Mouse (Mus musculus): ENCODE measurements at regions not wholly inside any gene's neighbourhood (a gene's known extent, or its start where the extent isn't known, plus 50 kb on each side); places are given as distances from the start of the nearest gene placed in this dataset.

DNA sequence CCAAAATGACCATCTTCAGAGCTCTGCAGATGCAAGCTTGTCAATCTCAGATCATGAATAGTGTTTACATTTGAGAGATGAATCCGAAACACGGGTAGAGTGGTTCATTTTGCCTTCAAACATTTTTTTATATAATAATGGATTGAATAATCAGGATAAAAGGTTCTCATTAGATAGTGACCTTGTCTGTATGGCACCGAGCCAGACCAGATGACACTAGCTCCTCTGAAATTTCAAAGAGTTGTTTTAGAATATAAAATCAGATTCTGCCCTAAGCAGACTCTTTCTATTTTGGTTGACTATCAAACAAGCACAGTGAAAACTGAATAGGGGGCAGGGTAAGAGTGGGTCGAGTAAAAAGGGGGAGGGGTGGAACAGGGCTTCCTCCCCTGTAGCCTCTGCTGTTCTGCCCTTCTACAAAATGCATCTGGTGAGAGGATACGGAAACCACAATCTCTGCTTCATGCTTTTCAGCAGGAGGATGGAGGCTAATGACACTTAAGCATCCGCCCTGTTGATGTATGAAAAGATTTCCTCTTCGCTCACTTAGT is 159.9 kb upstream of the Prkd1 start:
- Histone ChIP-seq H3K36me3 (ENCODE audit: control insufficient read depth, insufficient read depth, low read length) (no peaks in the 10 kb centered on the region), H3K27me3 (ENCODE audit: control insufficient read depth, insufficient read depth, low read length) (no peaks in the 10 kb centered on the region), H3K4me1 (ENCODE audit: control insufficient read depth, insufficient read depth, low read length) (no peaks in the 10 kb centered on the region), H3K27ac (ENCODE audit: low read depth, low read length) (no peak overlapping the region), H3K9ac (ENCODE audit: low read depth, low read length) (no peak overlapping the region), H3K4me3 (ENCODE audit: low read length) (no peak overlapping the region), H3K4me2 (replicated peaks; ENCODE audit: low read depth, low read length) (no peak overlapping the region), H3K9me3 (ENCODE audit: control insufficient read depth, low read length) (no peaks in the 10 kb centered on the region)
- 83% methylated on average over 7 of the region's 7 CpGs for WGBS
- ATAC-seq (ENCODE audit: low FRiP score, low TSS enrichment), result no peak

GRCm38 (mm10) chr12:50804391-50804790 is 155.5 kb upstream of the Prkd1 start:
- Histone ChIP-seq H3K4me1 (ENCODE audit: control insufficient read depth, insufficient read depth, low read length) (no peaks in the 10 kb centered on the region), H3K4me3 (ENCODE audit: low read length) (no peak overlapping the region), H3K27me3 (ENCODE audit: control insufficient read depth, insufficient read depth, low read length) (no peaks in the 10 kb centered on the region), H3K9me3 (ENCODE audit: control insufficient read depth, low read length) (no peaks in the 10 kb centered on the region), H3K4me2 (replicated peaks; ENCODE audit: low read depth, low read length) (no peak overlapping the region), H3K9ac (ENCODE audit: low read depth, low read length) (no peak overlapping the region), H3K36me3 (ENCODE audit: control insufficient read depth, insufficient read depth, low read length) (no peaks in the 10 kb centered on the region), H3K27ac (ENCODE audit: low read depth, low read length) (no peak overlapping the region)
- 69% methylated on average over 3 of the region's 3 CpGs for WGBS
- no peak for ATAC-seq (ENCODE audit: low FRiP score, low TSS enrichment)

- no peak overlapping the region for H3K4me2 ChIP-seq (replicated peaks; ENCODE audit: low read depth, low read length)
- H3K4me1 ChIP-seq (ENCODE audit: control insufficient read depth, insufficient read depth, low read length), result no peaks in the 10 kb centered on the region
- H3K9ac ChIP-seq (ENCODE audit: low read depth, low read length), result no peak overlapping the region
- H3K9me3 ChIP-seq (ENCODE audit: control insufficient read depth, low read length), result no peaks in the 10 kb centered on the region
- no peaks in the 10 kb centered on the region for H3K27me3 ChIP-seq (ENCODE audit: control insufficient read depth, insufficient read depth, low read length)
- 76% methylated on average over 8 of the region's 8 CpGs for WGBS
- no peak overlapping the region for H3K4me3 ChIP-seq (ENCODE audit: low read length)
- no peak overlapping the region for H3K27ac ChIP-seq (ENCODE audit: low read depth, low read length)
- ATAC-seq (ENCODE audit: low FRiP score, low TSS enrichment), result no peak
- no peaks in the 10 kb centered on the region for H3K36me3 ChIP-seq (ENCODE audit: control insufficient read depth, insufficient read depth, low read length)
Observed at GRCm38 (mm10) chr12:50765156-50765940, 116.5 kb upstream of the Prkd1 start.

DNA sequence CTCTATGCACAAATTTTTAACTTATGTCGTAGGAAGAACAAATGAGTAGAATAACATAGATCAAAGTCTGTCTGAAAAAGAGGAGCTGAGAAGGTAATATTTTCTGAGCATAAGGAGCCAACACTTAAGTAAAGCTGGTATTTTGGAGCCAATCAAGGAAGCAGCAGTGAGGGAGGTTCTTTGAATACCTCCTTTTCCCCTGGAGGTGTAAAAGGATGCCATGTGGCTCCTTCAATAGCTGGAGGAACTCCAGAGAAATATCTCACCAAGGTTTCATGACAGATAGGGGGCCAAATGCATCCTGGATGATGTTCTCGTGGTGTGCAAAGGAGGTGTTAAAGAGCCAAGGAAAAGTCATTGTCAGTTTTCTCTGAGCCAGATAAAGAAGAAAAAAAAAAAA is 115.6 kb upstream of the Prkd1 start:
- Histone ChIP-seq H3K27me3 (ENCODE audit: control insufficient read depth, insufficient read depth, low read length) (no peaks in the 10 kb centered on the region), H3K9me3 (ENCODE audit: control insufficient read depth, low read length) (no peaks in the 10 kb centered on the region), H3K4me3 (ENCODE audit: low read length) (no peak overlapping the region), H3K4me1 (ENCODE audit: control insufficient read depth, insufficient read depth, low read length) (no peaks in the 10 kb centered on the region), H3K4me2 (replicated peaks; ENCODE audit: low read depth, low read length) (no peak overlapping the region), H3K36me3 (ENCODE audit: control insufficient read depth, insufficient read depth, low read length) (no peaks in the 10 kb centered on the region), H3K9ac (ENCODE audit: low read depth, low read length) (no peak overlapping the region), H3K27ac (ENCODE audit: low read depth, low read length) (no peak overlapping the region)
- 44% methylated on average over 2 of the region's 2 CpGs for WGBS
- ATAC-seq (ENCODE audit: low FRiP score, low TSS enrichment), result no peak

DNA sequence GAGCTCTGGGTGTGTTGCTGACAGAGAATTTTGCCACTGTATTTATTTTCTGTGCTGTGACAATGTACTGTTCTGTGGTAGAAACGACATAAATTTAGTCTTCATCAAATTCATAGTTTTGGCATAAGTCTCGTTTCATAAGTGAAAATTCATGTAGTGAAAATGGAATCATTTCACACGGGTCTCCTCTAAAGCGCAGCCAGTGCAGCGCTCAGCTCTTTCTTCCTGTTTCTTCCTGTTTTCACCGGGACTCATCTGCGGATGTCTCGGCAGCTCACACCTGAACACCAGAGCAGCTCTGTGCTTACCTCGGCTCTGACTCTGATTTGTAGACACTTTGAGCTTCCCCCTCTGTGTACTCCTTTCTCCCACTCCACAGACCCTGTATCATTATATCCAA is 85.2 kb upstream of the Prkd1 start:
- H3K36me3 ChIP-seq (ENCODE audit: control insufficient read depth, insufficient read depth, low read length), result no peaks in the 10 kb centered on the region
- H3K27me3 ChIP-seq (ENCODE audit: control insufficient read depth, insufficient read depth, low read length), result no peaks in the 10 kb centered on the region
- no peak overlapping the region for H3K4me2 ChIP-seq (replicated peaks; ENCODE audit: low read depth, low read length)
- WGBS, result 87% methylated on average over 9 of the region's 9 CpGs
- no peaks in the 10 kb centered on the region for H3K9me3 ChIP-seq (ENCODE audit: control insufficient read depth, low read length)
- H3K9ac ChIP-seq (ENCODE audit: low read depth, low read length), result no peak overlapping the region
- no peak overlapping the region for H3K27ac ChIP-seq (ENCODE audit: low read depth, low read length)
- no peak overlapping the region for H3K4me3 ChIP-seq (ENCODE audit: low read length)
- no peaks in the 10 kb centered on the region for H3K4me1 ChIP-seq (ENCODE audit: control insufficient read depth, insufficient read depth, low read length)
- no peak for ATAC-seq (ENCODE audit: low FRiP score, low TSS enrichment)

DNA sequence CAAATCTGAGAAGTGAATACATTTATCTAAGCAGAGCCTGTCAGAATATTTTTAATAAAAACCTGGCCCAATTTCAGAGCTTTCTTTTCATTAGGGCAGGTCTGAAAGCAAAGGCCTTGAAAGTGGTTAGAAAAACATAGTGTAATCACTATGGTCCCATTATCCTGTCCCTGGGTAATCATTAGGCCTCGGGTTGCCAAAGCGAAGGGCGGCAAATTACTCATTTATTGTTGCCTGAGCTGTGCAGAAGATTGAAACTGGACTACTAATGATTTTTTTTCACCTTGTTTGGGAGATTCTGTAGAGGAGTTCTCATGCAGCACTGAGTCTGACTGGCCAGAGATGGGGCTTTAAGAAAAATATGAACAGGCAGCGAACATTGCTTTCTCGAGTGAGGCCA is 63.7 kb upstream of the Prkd1 start:
- Histone ChIP-seq H3K9ac (ENCODE audit: low read depth, low read length) (no peak overlapping the region), H3K4me1 (ENCODE audit: control insufficient read depth, insufficient read depth, low read length) (no peaks in the 10 kb centered on the region), H3K4me3 (ENCODE audit: low read length) (no peak overlapping the region), H3K36me3 (ENCODE audit: control insufficient read depth, insufficient read depth, low read length) (no peaks in the 10 kb centered on the region), H3K27ac (ENCODE audit: low read depth, low read length) (no peak overlapping the region), H3K9me3 (ENCODE audit: control insufficient read depth, low read length) (no peaks in the 10 kb centered on the region), H3K4me2 (replicated peaks; ENCODE audit: low read depth, low read length) (no peak overlapping the region), H3K27me3 (ENCODE audit: control insufficient read depth, insufficient read depth, low read length) (no peaks in the 10 kb centered on the region)
- ATAC-seq (ENCODE audit: low FRiP score, low TSS enrichment), result no peak
- 62% methylated on average over 5 of the region's 5 CpGs for WGBS

- no peak overlapping the region for H3K4me3 ChIP-seq (ENCODE audit: low read length)
- H3K27me3 ChIP-seq (ENCODE audit: control insufficient read depth, insufficient read depth, low read length), result no peaks in the 10 kb centered on the region
- H3K9ac ChIP-seq (ENCODE audit: low read depth, low read length), result no peak overlapping the region
- H3K4me2 ChIP-seq (replicated peaks; ENCODE audit: low read depth, low read length), result no peak overlapping the region
- ATAC-seq (ENCODE audit: low FRiP score, low TSS enrichment), result no peak
- WGBS, result 82% methylated on average over 6 of the region's 6 CpGs
- H3K36me3 ChIP-seq (ENCODE audit: control insufficient read depth, insufficient read depth, low read length), result no peaks in the 10 kb centered on the region
- no peak overlapping the region for H3K27ac ChIP-seq (ENCODE audit: low read depth, low read length)
- no peaks in the 10 kb centered on the region for H3K9me3 ChIP-seq (ENCODE audit: control insufficient read depth, low read length)
- H3K4me1 ChIP-seq (ENCODE audit: control insufficient read depth, insufficient read depth, low read length), result no peaks in the 10 kb centered on the region
Observed at GRCm38 (mm10) chr12:50709000-50709788, 60.3 kb upstream of the Prkd1 start.

- ATAC-seq (ENCODE audit: low FRiP score, low TSS enrichment), result no peak
Observed at GRCm38 (mm10) chr12:50698613-50699442, 49.9 kb upstream of the Prkd1 start.

More at GRCm38 (mm10) chr12:50698613-50699442, 49.9 kb upstream of the Prkd1 start:
- H3K27ac ChIP-seq (ENCODE audit: low read depth, low read length), result no peak overlapping the region
- no peaks in the 10 kb centered on the region for H3K9me3 ChIP-seq (ENCODE audit: control insufficient read depth, low read length)
- no peak overlapping the region for H3K9ac ChIP-seq (ENCODE audit: low read depth, low read length)
- no peaks in the 10 kb centered on the region for H3K27me3 ChIP-seq (ENCODE audit: control insufficient read depth, insufficient read depth, low read length)
- no peaks in the 10 kb centered on the region for H3K4me1 ChIP-seq (ENCODE audit: control insufficient read depth, insufficient read depth, low read length)
- 44% methylated on average over 5 of the region's 5 CpGs for WGBS
- no peak overlapping the region for H3K4me2 ChIP-seq (replicated peaks; ENCODE audit: low read depth, low read length)
- no peak overlapping the region for H3K4me3 ChIP-seq (ENCODE audit: low read length)
- no peaks in the 10 kb centered on the region for H3K36me3 ChIP-seq (ENCODE audit: control insufficient read depth, insufficient read depth, low read length)

Data from kidney, embryonic 14.5 days (tissue).